9 mouse cellular contexts compared by ENCODE assay signal in genomic region chr2:122629871-122630270, GRCm38 (mm10). TPM values are rescaled to one million over a fixed set of nuclear protein-coding genes. Genes with fewer than 3 reads are reported as not detected.
DNase-seq lines count a peak whose midpoint lies in the region; ATAC-seq and TF ChIP-seq lines count a peak whose summit lies in the region.
"Had no signal": no experiment of that assay in that cellular context is flagged by ENCODE, and none has a peak within 500 bp of the region (broad histone marks: within the 10 kb centered on the region; RNA-seq: fewer than 3 reads in every experiment).

No protein-coding gene starts in this region.

- H3K9me3 ChIP-seq in kidney, postnatal 0 days (replicated peaks; ENCODE audit: low read length): no peaks in the 10 kb centered on the region
- no peaks in the 10 kb centered on the region for H3K9me3 ChIP-seq in forebrain, embryonic 13.5 days (replicated peaks)
- no peaks in the 10 kb centered on the region for H3K9me3 ChIP-seq in limb, embryonic 12.5 days
- no peaks in the 10 kb centered on the region for H3K9me3 ChIP-seq in neural tube, embryonic 13.5 days

- H3K27me3 ChIP-seq in kidney, postnatal 0 days (ENCODE audit: insufficient read depth, low read length): no peaks in the 10 kb centered on the region
- H3K27me3 ChIP-seq in forebrain, embryonic 13.5 days: no peaks in the 10 kb centered on the region
- no peaks in the 10 kb centered on the region for H3K27me3 ChIP-seq in limb, embryonic 12.5 days
- no peaks in the 10 kb centered on the region for H3K27me3 ChIP-seq in neural tube, embryonic 13.5 days

- 57% methylated on average over 6 of the region's 6 CpGs for WGBS in kidney, postnatal 0 days
- WGBS in forebrain, embryonic 13.5 days: 62% methylated on average over 6 of the region's 6 CpGs
- WGBS in limb, embryonic 12.5 days: 63% methylated on average over 6 of the region's 6 CpGs
- WGBS in neural tube, embryonic 13.5 days: 69% methylated on average over 6 of the region's 6 CpGs

- H3K9ac ChIP-seq in kidney, postnatal 0 days (ENCODE audit: low read depth, low read length): no peak overlapping the region
- H3K9ac ChIP-seq in forebrain, embryonic 13.5 days: peak overlapping the region; percentile 89; the same call in 1 of the 2 replicates
- H3K9ac ChIP-seq in limb, embryonic 12.5 days (replicated peaks): no peak overlapping the region
- peak overlapping the region; percentile 95 for H3K9ac ChIP-seq in neural tube, embryonic 13.5 days

- no peak for TF ChIP-seq CTCF in kidney, postnatal 0 days (IDR thresholded peaks at IDR 0.05; ENCODE audit: low read depth)

- no peak for DNase-seq in kidney, postnatal 0 days (ENCODE audit: low spot score)
- DNase-seq in kidney, postnatal 4 days: no peak
- DNase-seq in adrenal gland, postnatal 36 days: no peak
- DNase-seq in Muller cell, postnatal 12 days (ENCODE audit: inconsistent ontology term): no peak
- no peak for DNase-seq in layer of hippocampus, postnatal 25 days (ENCODE audit: extremely low spot score in 1 of 2, low spot score in 1 of 2)

- peak overlapping the region; percentile 73; the same call in 1 of the 2 replicates for H3K4me3 ChIP-seq in kidney, postnatal 0 days (replicated peaks; ENCODE audit: low read depth, low read length)
- peak overlapping the region; percentile 92 for H3K4me3 ChIP-seq in forebrain, embryonic 13.5 days
- H3K4me3 ChIP-seq in limb, embryonic 12.5 days (replicated peaks): peak overlapping the region; percentile 96
- H3K4me3 ChIP-seq in neural tube, embryonic 13.5 days: peak overlapping the region; percentile 99

- no peak overlapping the region for H3K27ac ChIP-seq in kidney, postnatal 0 days
- 0 out of 2 replicates have a peak overlapping the region, but pooled peaks have one; percentile 81 for H3K27ac ChIP-seq in forebrain, embryonic 13.5 days
- no peak overlapping the region for H3K27ac ChIP-seq in limb, embryonic 12.5 days
- peak overlapping the region; percentile 83; the same call in 1 of the 2 replicates for H3K27ac ChIP-seq in neural tube, embryonic 13.5 days (replicated peaks)

- ATAC-seq in kidney, postnatal 0 days (replicated peaks; ENCODE audit: low FRiP score, low read depth): no peak
- no peak for ATAC-seq in forebrain, embryonic 13.5 days
- ATAC-seq in limb, embryonic 12.5 days (ENCODE audit: insufficient number of reproducible peaks, insufficient read depth, low FRiP score, low TSS enrichment, low read depth): no peak
- ATAC-seq in neural tube, embryonic 13.5 days (ENCODE audit: low read depth): no peak

- peak overlapping the region; percentile 98 for H3K4me2 ChIP-seq in kidney, postnatal 0 days (ENCODE audit: low read length)
- peak overlapping the region; percentile 91 for H3K4me2 ChIP-seq in forebrain, embryonic 13.5 days
- H3K4me2 ChIP-seq in limb, embryonic 12.5 days: peak overlapping the region; percentile 96
- H3K4me2 ChIP-seq in neural tube, embryonic 13.5 days: peak overlapping the region; percentile 99

- 0 out of 2 replicates have a peak, but pooled peaks cover 4% of the 10 kb centered on the region for H3K4me1 ChIP-seq in kidney, postnatal 0 days (replicated peaks; ENCODE audit: insufficient read depth, low read length)
- peaks cover 17% of the 10 kb centered on the region for H3K4me1 ChIP-seq in forebrain, embryonic 13.5 days
- peaks cover 11% of the 10 kb centered on the region for H3K4me1 ChIP-seq in limb, embryonic 12.5 days (replicated peaks)
- peaks cover 20% of the 10 kb centered on the region for H3K4me1 ChIP-seq in neural tube, embryonic 13.5 days (replicated peaks)

- 0 out of 2 replicates have a peak, but pooled peaks cover 12% of the 10 kb centered on the region for H3K36me3 ChIP-seq in kidney, postnatal 0 days (ENCODE audit: insufficient read depth, low read length)
- H3K36me3 ChIP-seq in forebrain, embryonic 13.5 days (ENCODE audit: poor library complexity, severe bottlenecking): peaks cover 20% of the 10 kb centered on the region
- H3K36me3 ChIP-seq in limb, embryonic 12.5 days: peaks cover 22% of the 10 kb centered on the region
- peaks cover 21% of the 10 kb centered on the region for H3K36me3 ChIP-seq in neural tube, embryonic 13.5 days

RNA-seq across cellular contexts. Expression of gene AA467197, which starts 6.9 kb away (rescaled TPM):
- 0.26 and 0.34 TPM in 2 replicates for polyA plus RNA-seq in kidney, postnatal 0 days (2015; fragmentation: Nextera tagmentation; extraction: Ambion mirVana)
- polyA plus RNA-seq in forebrain, embryonic 13.5 days (2015; fragmentation: Nextera tagmentation; extraction: Ambion mirVana): 0.60 TPM in 1 of 2 replicates, not detected in the other
- polyA plus RNA-seq in limb, embryonic 12.5 days (2016; fragmentation: Nextera tagmentation; extraction: Ambion mirVana): 0.41 and 0.47 TPM in 2 replicates
- polyA plus RNA-seq in neural tube, embryonic 13.5 days (2015; fragmentation: Nextera tagmentation; extraction: Ambion mirVana): 0.43 TPM in 1 of 2 replicates, not detected in the other
- 1 to 10 TPM in 1 of 2 experiments, under 1 TPM in 1; 0.72 to 1.8 TPM for total RNA-seq in adrenal gland, postnatal 36 days (2021)
- total RNA-seq in layer of hippocampus, postnatal 25 days (2021): under 1 TPM in 1 of 2 experiments, not detected in 1; 0.57 TPM
- total RNA-seq: liver, adult 2 months had no signal
- polyA plus RNA-seq: liver, adult 2 months had no signal

RNA-seq across cellular contexts. Expression of gene Gatm, which starts 18.8 kb away (rescaled TPM):
- 270 and 317 TPM in 2 replicates for polyA plus RNA-seq in kidney, postnatal 0 days (2015; fragmentation: Nextera tagmentation; extraction: Ambion mirVana)
- polyA plus RNA-seq in forebrain, embryonic 13.5 days (2015; fragmentation: Nextera tagmentation; extraction: Ambion mirVana): 16.2 and 17.3 TPM in 2 replicates
- polyA plus RNA-seq in limb, embryonic 12.5 days (2016; fragmentation: Nextera tagmentation; extraction: Ambion mirVana): 19.6 and 20.5 TPM in 2 replicates
- 28.1 and 31.1 TPM in 2 replicates for polyA plus RNA-seq in neural tube, embryonic 13.5 days (2015; fragmentation: Nextera tagmentation; extraction: Ambion mirVana)
- 1 to 10 TPM; 4.9 to 5.5 TPM for total RNA-seq in adrenal gland, postnatal 36 days (2021)
- total RNA-seq in layer of hippocampus, postnatal 25 days (2021): 10 to 100 TPM; 53.6 to 58.9 TPM

Comparison
In these comparisons a context has a peak if more than half of its experiments do, and no peak if none do; other contexts are left out.
1. H3K27ac ChIP-seq: peak in forebrain, embryonic 13.5 days (single experiment) and neural tube, embryonic 13.5 days (single experiment); none in kidney, postnatal 0 days (single experiment) and limb, embryonic 12.5 days (single experiment).
2. H3K9ac ChIP-seq: peak in forebrain, embryonic 13.5 days (single experiment) and neural tube, embryonic 13.5 days (single experiment); none in kidney, postnatal 0 days (single experiment) and limb, embryonic 12.5 days (single experiment).
3. Peak in every context shown above with its lines, with median percentiles within 50 percentile points of each other: H3K4me2 ChIP-seq and H3K4me3 ChIP-seq.